19 mouse cellular contexts compared by ENCODE assay signal in genomic region chr3:145680686-145681085, GRCm38 (mm10). TPM values are rescaled to one million over a fixed set of nuclear protein-coding genes. Genes with fewer than 3 reads are reported as not detected.
DNase-seq lines count a peak whose midpoint lies in the region; ATAC-seq and TF ChIP-seq lines count a peak whose summit lies in the region.
"Had no signal": no experiment of that assay in that cellular context is flagged by ENCODE, and none has a peak within 500 bp of the region (broad histone marks: within the 10 kb centered on the region; RNA-seq: fewer than 3 reads in every experiment).

No protein-coding gene starts in this region.

- H3K27ac ChIP-seq in embryonic facial prominence, embryonic 13.5 days = 0 out of 2 replicates have a peak overlapping the region, but pooled peaks have one; percentile 34
- H3K27ac ChIP-seq in embryonic facial prominence, embryonic 10.5 days (replicated peaks) = no peak overlapping the region
- H3K27ac ChIP-seq in heart, postnatal 0 days (ENCODE audit: low read depth) = peak overlapping the region; percentile 72; the same call in 1 of the 2 replicates
- H3K27ac ChIP-seq in limb, embryonic 14.5 days (replicated peaks; ENCODE audit: low read depth, low read length) = 0 out of 2 replicates have a peak overlapping the region, but pooled peaks have one; percentile 43
- no peak overlapping the region for H3K27ac ChIP-seq in limb, embryonic 10.5 days
- H3K27ac ChIP-seq: embryonic facial prominence, embryonic 15.5 days; intestine, embryonic 15.5 days had no signal

- peaks cover 20% of the 10 kb centered on the region for H3K4me1 ChIP-seq in embryonic facial prominence, embryonic 13.5 days
- peaks cover 17% of the 10 kb centered on the region for H3K4me1 ChIP-seq in embryonic facial prominence, embryonic 10.5 days
- H3K4me1 ChIP-seq in heart, postnatal 0 days (ENCODE audit: control insufficient read depth, insufficient read depth) = peaks cover 15% of the 10 kb centered on the region
- H3K4me1 ChIP-seq in limb, embryonic 14.5 days (ENCODE audit: control insufficient read depth, insufficient read depth, low read length) = peaks cover 23% of the 10 kb centered on the region
- H3K4me1 ChIP-seq in limb, embryonic 10.5 days = peaks cover 8% of the 10 kb centered on the region

- no peaks in the 10 kb centered on the region for H3K36me3 ChIP-seq in embryonic facial prominence, embryonic 13.5 days
- no peaks in the 10 kb centered on the region for H3K36me3 ChIP-seq in embryonic facial prominence, embryonic 10.5 days (replicated peaks)
- H3K36me3 ChIP-seq in heart, postnatal 0 days (replicated peaks; ENCODE audit: control insufficient read depth, insufficient read depth, low read length) = no peaks in the 10 kb centered on the region
- no peaks in the 10 kb centered on the region for H3K36me3 ChIP-seq in limb, embryonic 14.5 days (ENCODE audit: control insufficient read depth, insufficient read depth, low read length)
- no peaks in the 10 kb centered on the region for H3K36me3 ChIP-seq in limb, embryonic 10.5 days
- H3K36me3 ChIP-seq: embryonic facial prominence, embryonic 15.5 days; forebrain, embryonic 15.5 days; G1E; intestine, embryonic 15.5 days had no signal

- no peak overlapping the region for H3K9ac ChIP-seq in embryonic facial prominence, embryonic 13.5 days
- no peak overlapping the region for H3K9ac ChIP-seq in heart, postnatal 0 days (replicated peaks; ENCODE audit: low read depth, low read length)
- H3K9ac ChIP-seq in limb, embryonic 14.5 days (ENCODE audit: low read depth, low read length, severe bottlenecking) = no peak overlapping the region
- H3K9ac ChIP-seq: embryonic facial prominence, embryonic 15.5 days; forebrain, embryonic 15.5 days; hindbrain, embryonic 14.5 days; intestine, embryonic 15.5 days had no signal

- TF ChIP-seq EP300 in heart, postnatal 0 days (IDR thresholded peaks at IDR 0.05; ENCODE audit: low read depth) = no peak

- 95% methylated on average over 5 of the region's 5 CpGs for WGBS in embryonic facial prominence, embryonic 13.5 days
- WGBS in embryonic facial prominence, embryonic 10.5 days = 95% methylated on average over 5 of the region's 5 CpGs
- 90% methylated on average over 5 of the region's 5 CpGs for whole genome bisulfite sequencing in heart, postnatal 0 days
- 92% methylated on average over 5 of the region's 5 CpGs for WGBS in limb, embryonic 14.5 days
- 95% methylated on average over 5 of the region's 5 CpGs for WGBS in limb, embryonic 10.5 days

- H3K27me3 ChIP-seq in embryonic facial prominence, embryonic 13.5 days = no peaks in the 10 kb centered on the region
- H3K27me3 ChIP-seq in embryonic facial prominence, embryonic 10.5 days (replicated peaks; ENCODE audit: low read depth, poor library complexity, severe bottlenecking) = 0 out of 2 replicates have a peak, but pooled peaks cover 4% of the 10 kb centered on the region
- H3K27me3 ChIP-seq in heart, postnatal 0 days (ENCODE audit: control insufficient read depth, insufficient read depth, low read length) = no peaks in the 10 kb centered on the region
- no peaks in the 10 kb centered on the region for H3K27me3 ChIP-seq in limb, embryonic 14.5 days (ENCODE audit: control insufficient read depth, insufficient read depth, low read length)
- H3K27me3 ChIP-seq in limb, embryonic 10.5 days (ENCODE audit: low read depth, poor library complexity, severe bottlenecking) = peaks cover 5% of the 10 kb centered on the region; the same call in 1 of the 2 replicates
- H3K27me3 ChIP-seq: CH12.LX; embryonic facial prominence, embryonic 15.5 days; forebrain, embryonic 15.5 days; intestine, embryonic 15.5 days; Patski had no signal

- no peak for DNase-seq in embryonic facial prominence, embryonic 10.5 days (ENCODE audit: low spot score)
- no peak for DNase-seq in heart, postnatal 0 days (ENCODE audit: low spot score)
- DNase-seq in heart, adult 11 months = no peak
- DNase-seq in limb, embryonic 14.5 days (ENCODE audit: low spot score) = no peak
- no peak for DNase-seq in limb, embryonic 10.5 days (ENCODE audit: low spot score)
- peak; percentile 53 for DNase-seq in 3T3-L1 (ENCODE audit: low read depth, low spot score)
- DNase-seq in adrenal gland, postnatal 10 days = no peak
- DNase-seq: B cell, adult 2 months; gastrocnemius, postnatal 25 days had no signal

- no peaks in the 10 kb centered on the region for H3K9me3 ChIP-seq in embryonic facial prominence, embryonic 13.5 days
- H3K9me3 ChIP-seq in embryonic facial prominence, embryonic 10.5 days = no peaks in the 10 kb centered on the region
- no peaks in the 10 kb centered on the region for H3K9me3 ChIP-seq in heart, postnatal 0 days (replicated peaks; ENCODE audit: control insufficient read depth, low read length)
- H3K9me3 ChIP-seq in limb, embryonic 14.5 days (ENCODE audit: control insufficient read depth, low read length) = no peaks in the 10 kb centered on the region
- no peaks in the 10 kb centered on the region for H3K9me3 ChIP-seq in limb, embryonic 10.5 days (replicated peaks)
- H3K9me3 ChIP-seq: embryonic facial prominence, embryonic 15.5 days; forebrain, embryonic 15.5 days; heart, embryonic 10.5 days; intestine, embryonic 15.5 days had no signal

- H3K4me3 ChIP-seq in embryonic facial prominence, embryonic 13.5 days = no peak overlapping the region
- no peak overlapping the region for H3K4me3 ChIP-seq in embryonic facial prominence, embryonic 10.5 days
- no peak overlapping the region for H3K4me3 ChIP-seq in heart, postnatal 0 days (ENCODE audit: low read depth, low read length)
- no peak overlapping the region for H3K4me3 ChIP-seq in limb, embryonic 14.5 days (replicated peaks; ENCODE audit: low read length)
- no peak overlapping the region for H3K4me3 ChIP-seq in limb, embryonic 10.5 days
- H3K4me3 ChIP-seq: embryonic facial prominence, embryonic 15.5 days; heart, adult 2 months; heart, embryonic 10.5 days; intestine, embryonic 15.5 days had no signal

- no peak for TF ChIP-seq CTCF in heart, postnatal 0 days (IDR thresholded peaks at IDR 0.05; ENCODE audit: low read depth)

- no peak for TF ChIP-seq POLR2A in limb, embryonic 14.5 days (IDR thresholded peaks at IDR 0.05; ENCODE audit: borderline replicate concordance, extremely low read depth, insufficient read depth, insufficient read length)

- ATAC-seq in embryonic facial prominence, embryonic 13.5 days (ENCODE audit: insufficient number of reproducible peaks, insufficient read depth, low FRiP score, low TSS enrichment, low read depth) = no peak
- ATAC-seq in heart, postnatal 0 days (ENCODE audit: insufficient read depth, low read depth) = no peak
- ATAC-seq in limb, embryonic 14.5 days (ENCODE audit: low FRiP score, low read depth) = no peak
- ATAC-seq: intestine, embryonic 15.5 days; Patski had no signal

- no peak overlapping the region for H3K4me2 ChIP-seq in embryonic facial prominence, embryonic 13.5 days
- no peak overlapping the region for H3K4me2 ChIP-seq in heart, postnatal 0 days (ENCODE audit: low read depth, low read length)
- H3K4me2 ChIP-seq in limb, embryonic 14.5 days (replicated peaks; ENCODE audit: low read depth, low read length, severe bottlenecking) = no peak overlapping the region
- H3K4me2 ChIP-seq: embryonic facial prominence, embryonic 15.5 days; hindbrain, embryonic 14.5 days; intestine, embryonic 15.5 days had no signal

RNA-seq across cellular contexts. Expression of gene Ccn1, which starts 30.9 kb away (rescaled TPM):
- 50.3 TPM in 2 replicates for polyA plus RNA-seq in embryonic facial prominence, embryonic 13.5 days (2015; fragmentation: Nextera tagmentation; extraction: Ambion mirVana)
- 40.2 and 42.2 TPM in 2 replicates for polyA plus RNA-seq in embryonic facial prominence, embryonic 10.5 days (2016; fragmentation: Nextera tagmentation; extraction: Ambion mirVana)
- total RNA-seq in heart, postnatal 0 days (2014; rRNA removed; ENCODE audit: low replicate concordance) = 91.1 and 92.3 TPM in 2 replicates
- 31.3 and 34.0 TPM in 2 replicates for polyA plus RNA-seq in heart, postnatal 0 days (2015; fragmentation: Nextera tagmentation; extraction: Ambion mirVana)
- polyA plus RNA-seq in limb, embryonic 14.5 days (2012; rRNA removed) = 105 and 119 TPM in 2 replicates
- polyA plus RNA-seq in limb, embryonic 14.5 days (2014; fragmentation: Nextera tagmentation; extraction: Ambion mirVana) = 53.5 and 59.8 TPM in 2 replicates
- 27.0 and 33.3 TPM in 2 replicates for polyA plus RNA-seq in limb, embryonic 10.5 days (2016; fragmentation: Nextera tagmentation; extraction: Ambion mirVana)
- total RNA-seq in adrenal gland, postnatal 10 days (2021) = 10 to 100 TPM; 18.6 to 47.5 TPM
- total RNA-seq: CH12.LX, G1E had no signal
- polyA plus RNA-seq: G1E had no signal

Comparison
In these comparisons a context has a peak if more than half of its experiments do, and no peak if none do; other contexts are left out.
1. H3K27ac ChIP-seq: peak in embryonic facial prominence, embryonic 13.5 days (single experiment), heart, postnatal 0 days (single experiment) and limb, embryonic 14.5 days (single experiment); none in embryonic facial prominence, embryonic 10.5 days (single experiment) and limb, embryonic 10.5 days (single experiment).